Mouse (Mus musculus): ENCODE data around the gene Atp1a1. TPM values are rescaled to one million over a fixed set of nuclear protein-coding genes. Genes with fewer than 3 reads are reported as not detected.

The Atp1a1 gene
- 100 to 1,000 TPM; 711 to 790 TPM for total RNA-seq (2021)
- long read RNA-seq, experiment 1, transcript Atp1a1-201 (23 exons, 3,679 nt) = major isoform, 66 of 163 reads
- long read RNA-seq, experiment 1, partial matches to known transcripts = 27 of 163 reads
- long read RNA-seq, experiment 1, other reads (novel, unspliced or antisense) = 70 of 163 reads
- long read RNA-seq, experiment 2, transcript Atp1a1-201 (23 exons, 3,679 nt) = major isoform, 19 of 99 reads
- long read RNA-seq, experiment 2, partial matches to known transcripts = 11 of 99 reads
- long read RNA-seq, experiment 2, other reads (novel, unspliced or antisense) = 69 of 99 reads

DNA sequence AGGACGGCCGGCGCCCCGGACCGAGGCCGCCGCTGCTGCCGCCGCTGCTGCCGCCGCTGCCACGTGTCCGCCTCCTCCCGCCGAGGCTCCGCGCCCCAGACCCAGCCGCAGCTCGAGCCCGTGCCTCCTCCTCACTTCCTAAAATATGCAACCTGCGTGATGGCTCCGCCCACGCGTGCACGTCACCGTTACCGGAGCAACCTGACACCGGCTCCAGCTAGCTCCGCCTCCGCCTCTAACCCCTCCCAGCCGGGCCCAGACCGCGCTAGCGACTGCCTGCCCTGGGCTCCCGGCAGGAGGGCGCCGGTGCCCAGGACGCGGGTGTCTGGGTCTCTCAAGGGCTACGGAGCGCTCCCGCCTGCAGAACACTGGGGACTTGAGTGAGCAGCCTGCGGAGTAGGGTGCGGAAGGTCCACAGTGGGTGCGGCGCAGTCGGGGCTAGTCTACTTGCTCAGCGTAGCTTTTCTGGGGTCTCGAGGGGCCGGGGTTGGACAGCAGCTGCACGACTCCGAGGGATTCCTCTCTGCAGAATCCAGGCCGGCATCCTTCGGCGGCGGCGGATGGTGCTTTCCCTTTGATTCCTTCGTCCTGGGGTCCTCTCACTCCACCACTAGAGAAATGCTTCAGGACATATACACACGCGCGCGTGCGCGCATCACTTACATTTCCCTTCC is at the start of gene Atp1a1:
Atp1a1 (minus strand) TSS at position 135 of the 674 bp plus-strand sequence.
- DNase-seq = peak; percentile 99

DNA sequence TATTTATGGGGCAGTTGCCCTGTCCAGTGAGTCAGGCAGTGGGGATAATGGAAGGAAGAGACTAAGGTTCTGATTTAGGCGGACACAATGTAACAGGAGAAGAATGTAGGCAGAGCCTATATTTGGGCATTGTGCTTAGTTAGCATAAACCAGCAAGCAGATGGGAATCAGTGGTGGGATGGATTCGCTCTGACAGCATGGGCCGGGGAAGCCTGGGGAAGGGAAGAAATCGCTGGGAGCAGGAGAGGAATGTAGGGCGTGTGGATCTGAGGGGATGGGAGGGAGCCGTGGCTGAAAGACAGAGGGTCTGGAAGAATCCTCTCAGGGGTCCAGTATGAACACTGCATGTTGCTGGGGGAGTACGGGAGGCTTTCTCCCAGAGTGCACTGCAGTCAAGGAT is 49.0 kb upstream of the Atp1a1 start:
- no peak for DNase-seq

DNA sequence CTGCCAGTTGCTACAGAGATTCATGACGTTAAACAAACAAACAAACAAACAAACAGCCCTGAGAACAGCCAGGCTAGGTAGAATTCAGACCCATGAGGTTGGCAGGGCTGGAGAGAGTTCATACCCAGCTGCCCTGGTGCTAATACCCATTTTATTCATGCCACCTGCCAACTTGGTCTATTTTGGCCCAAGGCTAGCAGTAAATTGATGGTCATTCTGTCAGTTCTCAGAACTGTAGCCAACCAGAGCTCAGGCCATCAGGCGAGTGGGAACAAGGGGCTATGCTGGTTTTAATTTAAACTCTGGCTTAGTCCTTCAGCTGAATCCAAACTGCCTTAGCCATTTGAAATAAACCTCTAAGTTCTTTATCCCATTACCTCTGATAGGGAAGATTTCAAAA is 48.5 kb upstream of the Atp1a1 start:
- DNase-seq = no peak

DNA sequence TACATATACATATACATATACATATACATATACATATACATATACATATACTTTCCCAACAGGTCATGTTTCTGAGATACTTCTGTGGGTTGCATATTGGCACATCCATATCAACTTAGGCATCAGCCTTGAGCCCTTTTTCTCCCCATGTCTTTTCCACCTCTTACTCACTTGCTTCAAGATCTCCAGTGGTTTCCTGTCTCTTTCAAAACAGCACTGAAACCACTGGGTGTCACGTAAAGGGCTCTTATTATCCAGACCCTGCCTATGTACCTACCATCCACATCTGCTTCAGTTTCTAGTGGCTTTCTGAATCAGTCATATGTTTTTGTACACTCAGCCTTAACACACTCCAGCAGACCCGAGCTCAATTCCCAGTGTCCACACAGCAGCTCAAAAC is 45.8 kb upstream of the Atp1a1 start:
- DNase-seq = no peak

DNA sequence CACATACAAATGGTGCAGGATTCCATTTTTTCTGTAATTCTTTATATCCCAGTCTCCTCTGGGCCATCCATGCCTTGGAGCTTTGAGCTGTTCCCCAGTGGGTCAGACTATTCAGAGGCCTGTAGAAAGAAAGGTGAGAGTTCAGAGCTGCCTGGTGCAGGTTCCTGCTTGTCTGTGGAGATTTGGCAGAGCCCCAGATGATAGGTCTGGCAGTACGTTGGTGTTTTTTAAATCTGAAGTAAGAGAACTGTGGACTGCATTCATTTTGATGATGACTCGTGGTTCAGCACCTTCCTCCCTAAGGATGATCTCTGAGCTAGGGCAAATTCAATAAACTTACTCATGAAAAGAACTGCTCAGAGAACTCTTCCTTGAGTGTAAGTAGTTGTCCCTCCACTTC is 44.8 kb upstream of the Atp1a1 start:
- no peak for DNase-seq

DNA sequence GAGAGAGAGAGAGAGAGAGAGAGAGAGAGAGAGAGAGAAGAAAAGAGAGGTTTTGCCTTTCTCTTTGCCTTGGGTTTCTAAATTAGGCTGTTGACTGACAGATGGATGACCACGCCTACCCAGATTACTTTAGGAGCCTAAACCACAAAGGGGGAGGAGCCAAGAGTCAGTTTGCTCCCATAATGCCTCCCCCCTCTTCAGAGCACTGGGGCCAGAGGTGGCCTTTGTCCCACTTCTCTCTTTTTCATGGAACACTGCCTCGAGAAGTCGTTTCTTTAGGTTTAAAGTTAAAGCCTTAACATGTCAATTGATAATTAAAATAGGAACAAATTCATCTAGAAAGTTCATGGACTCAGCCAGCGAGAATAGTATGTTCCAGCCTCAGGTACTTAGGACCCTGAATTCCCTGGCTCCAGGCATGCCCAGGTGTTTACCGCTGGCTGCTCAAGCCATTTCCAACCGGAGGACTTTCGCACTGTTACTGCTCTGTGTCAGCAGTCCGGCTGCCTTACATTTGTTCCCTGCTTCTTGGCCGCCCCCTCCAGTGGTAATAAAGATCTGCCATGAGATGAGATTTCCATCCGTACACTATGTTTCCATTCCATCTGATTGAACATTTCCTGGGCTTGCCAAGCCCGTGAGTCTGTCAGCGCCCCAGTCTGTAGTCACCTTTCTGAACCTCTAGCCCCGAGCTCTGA is 43.8 kb upstream of the Atp1a1 start:
- no peak for DNase-seq

DNA sequence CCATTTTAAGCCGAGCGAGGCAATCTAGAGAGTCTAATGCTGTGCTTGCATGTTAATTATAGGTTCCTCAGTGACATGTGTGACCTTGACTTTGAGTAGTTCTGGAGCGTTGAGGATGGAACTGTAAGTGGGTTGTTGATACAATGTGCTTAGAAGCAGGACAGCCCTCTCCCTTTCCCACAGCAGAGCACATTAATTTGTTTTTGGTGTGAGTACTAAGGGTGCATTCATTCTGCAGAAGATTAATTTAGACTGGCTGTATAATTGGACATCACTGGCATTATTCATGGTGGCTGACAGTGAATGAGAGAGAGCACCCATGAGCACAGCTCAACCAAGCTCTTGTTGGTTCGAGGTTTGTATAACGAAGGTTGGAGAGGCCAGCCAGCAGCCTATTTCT is 42.3 kb upstream of the Atp1a1 start:
- DNase-seq = no peak

DNA sequence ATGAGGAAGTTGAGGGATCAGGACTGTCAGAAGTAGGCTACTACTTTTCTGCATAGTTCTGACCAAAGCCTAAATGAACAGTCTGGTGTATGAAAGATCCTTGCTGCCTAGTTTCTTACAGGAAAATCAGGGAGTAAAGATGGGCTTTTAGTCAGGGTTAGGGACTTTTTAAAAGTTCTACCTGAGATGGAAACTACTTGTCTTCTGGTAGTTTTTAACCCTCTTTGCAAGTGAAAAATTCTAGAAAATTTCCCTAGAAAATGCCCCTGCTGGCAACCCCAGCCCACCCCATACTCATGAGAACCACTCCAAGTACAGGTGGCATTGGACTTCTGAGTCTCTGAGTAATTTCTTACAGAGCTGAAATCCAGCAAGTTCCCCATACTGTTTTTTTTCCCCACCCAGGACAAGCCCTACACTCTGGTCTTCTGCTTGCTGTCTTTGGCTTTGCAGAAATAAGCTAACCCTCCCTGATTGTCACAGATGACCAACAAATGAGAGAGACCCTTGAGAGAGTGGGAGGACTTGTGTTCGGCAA is 41.2 kb upstream of the Atp1a1 start:
- no peak for DNase-seq

DNA sequence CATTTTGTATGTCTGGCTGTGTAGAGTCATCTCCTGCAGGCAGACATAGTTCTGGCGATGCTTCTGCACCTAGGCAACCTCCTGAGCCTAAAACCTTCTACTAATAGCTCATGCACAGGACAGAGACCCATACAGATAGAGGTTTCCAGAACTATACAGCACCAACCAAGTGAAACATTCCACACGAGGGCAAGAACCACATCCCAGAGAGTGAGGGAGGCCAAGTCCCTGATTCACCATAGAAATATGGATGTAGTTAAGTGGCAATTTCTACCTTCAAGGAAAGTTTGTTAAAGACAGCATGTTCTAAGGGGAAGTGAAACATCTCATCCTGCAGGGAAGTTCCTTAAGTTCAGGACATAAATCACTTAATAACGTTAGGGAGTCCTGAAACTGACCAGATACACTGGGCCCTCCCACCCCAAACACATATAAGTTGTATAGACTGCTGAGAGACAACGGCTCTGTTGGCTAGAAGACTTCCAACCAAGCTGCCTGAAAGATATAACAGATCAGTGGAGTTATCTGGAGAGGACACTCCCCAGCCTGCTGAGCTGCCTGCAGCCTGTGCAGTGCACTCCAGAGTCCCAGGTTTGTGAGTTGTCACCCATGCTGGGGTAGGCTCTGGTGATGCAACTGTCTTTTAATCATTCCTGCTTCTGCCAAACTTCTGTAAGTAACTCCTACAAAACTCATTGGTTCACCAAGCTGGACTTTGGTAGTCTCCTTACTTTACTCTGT is 39.7 kb upstream of the Atp1a1 start:
- DNase-seq = no peak

DNA sequence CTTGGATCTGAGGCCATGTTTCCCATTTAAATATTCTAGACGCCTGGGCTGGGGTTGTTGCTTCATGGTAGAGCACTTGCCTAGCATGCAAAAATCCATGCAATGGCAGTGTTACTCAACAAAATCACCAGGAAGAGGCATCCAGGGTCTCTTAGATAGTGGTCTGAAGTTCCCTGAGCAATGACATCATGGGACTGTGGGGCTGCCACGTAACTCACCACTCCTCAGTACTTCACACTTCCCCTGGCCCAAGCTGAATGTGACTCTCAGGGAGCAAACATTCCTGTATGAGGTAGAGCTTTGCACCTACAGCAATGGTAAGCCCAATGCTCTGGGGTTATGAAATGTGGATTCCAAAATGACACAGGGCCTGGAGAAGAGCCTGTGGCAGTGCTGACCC is 38.8 kb upstream of the Atp1a1 start:
- DNase-seq = no peak

DNA sequence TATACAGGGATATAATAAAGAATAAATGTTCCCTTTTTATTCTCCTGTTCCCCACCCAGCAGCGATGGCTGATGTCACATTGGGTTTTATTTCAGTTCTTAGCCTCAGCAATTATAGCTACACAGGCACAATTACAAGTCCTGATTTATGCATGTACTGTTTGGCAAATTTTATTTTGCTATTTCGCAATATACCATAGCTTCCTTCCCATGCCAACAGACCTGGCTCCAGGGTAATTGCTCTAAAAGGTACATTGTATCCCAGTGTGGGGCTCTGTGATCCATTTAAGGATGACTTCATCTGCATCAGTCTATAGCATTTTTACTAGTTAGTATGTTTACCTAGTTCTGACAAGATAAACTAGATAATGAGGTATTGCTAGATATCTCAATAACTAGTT is 33.7 kb upstream of the Atp1a1 start:
- DNase-seq = no peak

DNA sequence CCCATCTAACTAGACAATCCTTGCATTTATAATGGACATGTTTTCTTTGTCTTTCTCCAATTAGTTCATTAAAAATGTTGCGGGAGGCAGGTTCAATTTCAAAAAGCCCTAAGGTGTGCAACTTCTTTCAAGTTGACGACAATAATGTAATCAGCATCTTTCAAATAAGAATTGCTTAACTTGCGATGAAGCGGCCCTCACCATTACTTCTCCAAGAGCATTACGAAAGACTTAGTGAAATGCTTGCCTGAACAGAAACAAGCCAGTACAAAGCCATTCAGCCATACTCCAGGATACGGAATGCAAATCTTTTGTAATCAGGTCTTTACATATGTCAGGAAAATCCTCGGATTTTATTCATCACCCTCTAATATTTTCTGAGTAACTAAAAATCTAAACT is 32.0 kb upstream of the Atp1a1 start:
- no peak for DNase-seq

DNA sequence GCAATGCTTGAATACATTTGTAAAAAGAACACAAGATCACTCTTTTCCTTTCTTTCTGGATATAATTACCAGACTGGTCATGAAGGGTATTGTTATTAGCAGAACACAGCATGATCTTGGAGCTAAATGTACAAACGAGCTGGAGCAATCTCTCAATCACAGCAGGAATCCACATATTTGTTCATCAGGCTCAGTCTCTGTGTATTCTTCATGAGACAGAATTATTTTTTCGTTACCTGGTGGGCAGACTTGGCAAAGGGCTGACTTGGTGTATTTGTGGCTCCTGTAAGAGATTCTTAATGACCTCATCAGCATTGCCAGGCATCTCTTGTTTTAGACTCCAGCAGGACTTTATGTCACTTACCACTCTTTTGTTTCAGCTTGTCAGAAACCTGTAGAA is 31.6 kb upstream of the Atp1a1 start:
- DNase-seq = no peak

DNA sequence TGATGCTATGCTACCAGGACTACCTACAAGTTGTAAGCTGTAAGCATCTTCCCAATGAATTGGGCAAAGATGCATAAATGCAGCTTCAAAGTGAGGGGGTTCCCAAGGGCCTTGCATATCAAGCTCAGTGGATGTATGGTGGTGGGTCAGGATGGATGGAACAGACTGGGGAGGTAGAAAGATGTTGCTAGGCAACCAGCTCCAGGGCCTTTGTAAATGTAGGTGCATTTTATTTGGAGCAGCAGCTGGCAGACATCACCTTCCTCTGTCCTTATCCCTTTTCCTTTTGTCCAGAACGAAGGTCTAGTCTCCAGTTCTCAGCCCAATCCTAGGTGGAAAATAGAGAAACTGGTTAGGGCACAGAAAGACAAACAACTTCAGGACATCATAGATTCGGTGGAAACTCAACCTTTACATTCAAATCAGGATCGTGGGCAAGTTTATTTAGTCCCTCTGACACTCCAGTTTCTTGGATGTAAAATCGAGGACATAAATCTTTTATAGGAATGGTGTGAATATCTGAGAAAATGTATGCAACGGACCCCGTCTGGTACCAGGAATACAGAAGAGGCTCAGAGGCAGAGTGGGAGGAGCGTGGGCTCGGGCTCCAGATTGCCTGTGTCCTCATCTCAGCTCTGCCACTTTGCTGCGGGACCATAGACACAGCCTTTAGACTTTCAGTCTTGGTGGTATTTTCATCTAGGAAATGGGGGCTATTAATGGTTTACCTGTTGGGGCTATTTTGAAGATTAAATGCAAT is 29.8 kb upstream of the Atp1a1 start:
- DNase-seq = no peak

DNA sequence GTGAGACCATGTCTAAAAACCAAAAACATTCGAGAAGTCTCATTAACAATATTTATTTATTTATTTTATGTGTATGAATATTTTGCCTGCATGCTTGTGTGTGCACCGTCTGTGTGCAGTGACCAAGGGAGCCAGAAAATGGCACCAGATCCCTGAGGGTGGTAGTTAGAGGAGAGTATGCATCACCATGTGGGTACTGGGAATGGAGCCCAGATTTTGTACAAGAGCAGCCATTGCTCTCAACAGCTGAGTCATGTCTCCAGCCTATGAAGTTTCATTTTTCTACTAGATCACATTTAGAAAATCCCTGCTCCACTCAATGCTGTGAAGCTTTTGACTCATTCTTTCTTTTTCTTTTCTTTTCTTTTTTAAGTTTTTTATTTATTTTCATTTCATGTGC is 23.8 kb upstream of the Atp1a1 start:
- DNase-seq = no peak

DNA sequence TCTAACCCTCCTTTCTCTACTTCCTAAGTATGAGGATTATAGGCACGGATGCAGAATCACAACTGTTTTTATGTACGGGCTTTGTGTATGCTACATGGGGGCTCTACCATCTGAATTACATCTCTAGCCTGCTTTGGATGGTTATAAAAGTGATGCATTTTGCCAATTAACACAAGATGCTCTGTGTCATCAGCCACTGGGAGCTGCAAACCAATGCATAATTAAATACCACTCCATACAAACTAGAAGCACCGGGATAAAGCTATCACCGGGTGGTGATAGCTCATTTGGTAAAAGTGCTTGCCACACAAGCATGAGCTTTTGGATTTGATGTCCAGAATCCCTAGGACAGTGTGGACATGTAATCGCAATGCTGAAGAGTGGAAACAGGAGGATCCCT is 19.8 kb upstream of the Atp1a1 start:
- DNase-seq = no peak

DNA sequence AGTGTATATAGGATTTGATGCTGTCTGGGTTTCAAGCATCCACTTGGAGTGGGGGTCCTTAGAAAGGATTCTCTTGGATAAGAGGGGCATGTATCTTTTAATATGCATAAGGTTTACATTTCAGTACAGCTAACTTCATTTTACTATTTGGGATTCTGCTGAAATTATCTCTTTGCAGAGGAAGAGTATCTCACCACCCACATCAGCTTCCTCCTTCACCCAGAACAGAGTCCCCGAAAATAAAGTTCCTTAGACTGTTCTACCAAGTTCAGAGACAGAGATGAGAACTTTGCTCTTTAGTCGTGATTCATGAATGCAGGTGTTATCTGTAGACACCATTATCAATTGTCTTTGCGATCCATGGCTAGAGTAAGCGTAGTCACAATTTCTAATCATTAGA is 14.5 kb upstream of the Atp1a1 start:
- no peak for DNase-seq

DNA sequence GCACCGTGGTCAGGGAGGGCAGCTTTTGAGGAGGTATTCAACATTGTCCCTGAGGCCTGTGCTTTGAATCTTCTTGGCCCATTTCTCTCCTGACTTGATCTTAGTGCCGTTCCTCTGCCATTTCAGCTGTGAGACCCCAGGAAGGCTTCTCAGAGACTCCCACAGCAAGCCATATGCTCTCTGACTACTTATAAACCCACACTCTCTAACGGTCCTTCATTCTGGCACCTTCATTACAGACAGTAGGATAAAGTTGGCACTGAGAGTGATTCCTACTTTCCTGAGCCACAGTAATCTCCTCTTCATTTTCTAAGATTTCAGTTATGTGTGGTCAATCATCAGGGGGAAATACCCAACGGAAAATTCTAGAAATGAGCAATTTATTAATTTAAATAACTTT is 14.0 kb upstream of the Atp1a1 start:
- no peak for DNase-seq

DNA sequence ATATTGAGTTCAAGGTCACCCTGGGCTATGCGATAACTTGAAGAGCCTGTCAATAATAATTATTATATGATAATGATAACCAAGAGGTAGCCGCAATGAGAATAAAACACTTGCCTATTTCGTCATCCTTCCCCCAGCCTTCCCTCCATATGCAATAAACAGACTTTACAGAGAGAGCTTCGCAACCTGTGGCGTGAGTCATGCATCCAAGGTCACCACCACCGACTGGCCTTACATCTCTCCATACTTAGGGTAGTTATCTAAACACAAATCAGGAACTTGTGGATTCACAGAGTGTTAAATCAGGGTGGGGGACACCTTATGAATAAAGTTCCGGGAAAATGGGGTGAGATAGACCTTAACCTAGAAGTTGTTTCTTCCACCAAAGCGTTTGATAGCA is 13.0 kb upstream of the Atp1a1 start:
- DNase-seq = no peak

DNA sequence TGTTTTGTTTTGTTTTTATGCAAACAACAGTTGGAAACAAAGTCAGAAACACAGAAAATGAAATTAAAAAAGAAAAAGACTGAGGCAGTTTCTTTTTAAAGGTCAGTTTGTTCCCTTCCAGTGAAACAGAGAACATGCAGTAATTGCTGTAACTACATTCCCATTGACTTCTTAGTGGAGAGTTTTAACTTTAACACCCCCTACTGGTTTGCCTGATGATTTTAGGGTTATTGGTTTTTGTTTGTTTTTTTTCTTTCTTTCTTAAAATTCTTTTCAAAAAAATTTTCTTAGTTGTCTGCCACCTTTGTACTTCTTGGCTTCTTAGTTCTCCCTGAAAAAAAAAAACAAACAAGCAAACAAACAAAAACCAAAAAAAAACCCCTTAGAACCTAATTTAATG is 12.5 kb upstream of the Atp1a1 start:
- DNase-seq = no peak

DNA sequence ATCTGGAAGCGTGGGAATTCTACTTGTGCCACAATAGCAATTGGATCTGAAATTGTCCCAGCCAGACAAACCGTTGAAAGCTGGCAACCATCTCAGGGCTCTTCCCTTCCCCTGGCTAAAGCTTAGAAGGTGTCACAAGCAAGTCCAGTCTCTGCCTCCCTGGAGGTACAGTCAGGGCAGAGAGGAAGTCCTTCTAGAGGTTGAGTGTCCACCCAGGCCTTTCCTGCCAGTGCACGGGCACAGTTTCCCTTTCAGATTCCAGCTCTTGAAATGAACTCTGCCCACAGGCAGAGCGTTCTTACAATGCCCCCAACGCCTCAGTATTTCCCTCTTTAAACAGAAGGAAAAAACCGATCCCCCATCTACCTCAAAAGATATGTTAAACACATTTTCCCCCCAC is 11.4 kb upstream of the Atp1a1 start:
- no peak for DNase-seq

Data from heart, adult 18-20 months (tissue).